Comparison of ENCODE assay signal across 8 mouse cellular contexts in the genomic region with DNA sequence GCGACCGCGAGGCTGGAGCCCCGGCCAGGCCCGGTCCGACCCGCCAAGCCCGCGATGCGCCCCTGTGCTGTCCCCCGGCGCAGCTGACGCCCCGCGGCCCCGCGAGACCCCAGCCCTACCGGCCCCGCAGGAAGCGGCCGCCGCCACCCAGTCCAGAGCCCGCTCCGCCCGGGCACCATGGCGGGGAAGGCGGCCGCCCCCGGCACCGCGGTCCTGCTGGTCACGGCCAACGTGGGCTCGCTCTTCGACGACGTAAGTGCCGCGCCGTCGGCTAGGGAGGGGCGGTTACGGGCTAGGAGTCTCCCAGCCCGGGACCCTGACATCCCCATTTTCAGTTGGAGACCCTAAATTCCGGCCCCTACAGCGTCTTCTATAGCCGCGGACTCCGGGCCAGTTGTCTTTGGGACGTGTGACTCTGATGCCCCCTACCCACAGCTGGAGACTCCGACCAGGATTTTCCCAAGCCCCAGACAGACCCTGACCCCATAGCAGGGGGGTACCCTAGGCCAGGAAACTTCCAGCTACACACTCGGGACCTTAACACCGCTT. TPM values are rescaled to one million over a fixed set of nuclear protein-coding genes. Genes with fewer than 3 reads are reported as not detected.
A peak's percentile ranks its signal among the peaks of the same experiment; 100 is the strongest.
DNase-seq lines count a peak whose midpoint lies in the region; ATAC-seq lines count a peak whose summit lies in the region.

No protein-coding gene starts in this region.

- H3K27me3 ChIP-seq in kidney, embryonic 14.5 days (ENCODE audit: control insufficient read depth, insufficient read depth, low read length): no peaks in the 10 kb centered on the region
- H3K27me3 ChIP-seq in forebrain, embryonic 14.5 days (replicated peaks; ENCODE audit: control insufficient read depth, insufficient read depth, low read length): no peaks in the 10 kb centered on the region
- no peaks in the 10 kb centered on the region for H3K27me3 ChIP-seq in midbrain, embryonic 15.5 days (replicated peaks)

- H3K36me3 ChIP-seq in kidney, embryonic 14.5 days (ENCODE audit: control insufficient read depth, insufficient read depth, low read length): no peaks in the 10 kb centered on the region
- H3K36me3 ChIP-seq in forebrain, embryonic 14.5 days (ENCODE audit: control insufficient read depth, insufficient read depth, low read length): no peaks in the 10 kb centered on the region
- no peaks in the 10 kb centered on the region for H3K36me3 ChIP-seq in midbrain, embryonic 15.5 days (replicated peaks)

- ATAC-seq in kidney, embryonic 14.5 days (ENCODE audit: low FRiP score, low TSS enrichment): peak; percentile 7
- ATAC-seq in forebrain, embryonic 14.5 days: peak; percentile 62
- ATAC-seq in midbrain, embryonic 15.5 days (replicated peaks): peak; percentile 72

- under 1% methylated on average over 53 of the region's 53 CpGs for WGBS in kidney, embryonic 14.5 days
- under 1% methylated on average over 45 of the region's 53 CpGs for WGBS in forebrain, embryonic 14.5 days
- WGBS in midbrain, embryonic 15.5 days: under 1% methylated on average over 52 of the region's 53 CpGs

- H3K9ac ChIP-seq in kidney, embryonic 14.5 days (ENCODE audit: low read depth, low read length): peak overlapping the region; percentile 95
- peak overlapping the region; percentile 82 for H3K9ac ChIP-seq in forebrain, embryonic 14.5 days (ENCODE audit: low read length)
- H3K9ac ChIP-seq in midbrain, embryonic 15.5 days: peak overlapping the region; percentile 78

- H3K27ac ChIP-seq in kidney, embryonic 14.5 days (ENCODE audit: low read depth, low read length): peak overlapping the region; percentile 67; the same call in 1 of the 2 replicates
- H3K27ac ChIP-seq in forebrain, embryonic 14.5 days (ENCODE audit: low read depth, low read length): peak overlapping the region; percentile 54; the same call in 1 of the 2 replicates
- H3K27ac ChIP-seq in midbrain, embryonic 15.5 days: peak overlapping the region; percentile 58

- peaks cover 27% of the 10 kb centered on the region for H3K4me1 ChIP-seq in kidney, embryonic 14.5 days (ENCODE audit: control insufficient read depth, insufficient read depth, low read length)
- H3K4me1 ChIP-seq in forebrain, embryonic 14.5 days (ENCODE audit: control insufficient read depth, insufficient read depth, low read length): peaks cover 20% of the 10 kb centered on the region
- H3K4me1 ChIP-seq in midbrain, embryonic 15.5 days: peaks cover 29% of the 10 kb centered on the region

- H3K4me3 ChIP-seq in kidney, embryonic 14.5 days (ENCODE audit: low read length): peak overlapping the region; percentile 91
- peak overlapping the region; percentile 74 for H3K4me3 ChIP-seq in forebrain, embryonic 14.5 days (ENCODE audit: low read depth, low read length)
- H3K4me3 ChIP-seq in midbrain, embryonic 15.5 days: peak overlapping the region; percentile 74

- H3K9me3 ChIP-seq in kidney, embryonic 14.5 days (ENCODE audit: control insufficient read depth, low read length): no peaks in the 10 kb centered on the region
- no peaks in the 10 kb centered on the region for H3K9me3 ChIP-seq in forebrain, embryonic 14.5 days (replicated peaks; ENCODE audit: control insufficient read depth, low read length)
- no peaks in the 10 kb centered on the region for H3K9me3 ChIP-seq in midbrain, embryonic 15.5 days

- H3K4me2 ChIP-seq in kidney, embryonic 14.5 days (replicated peaks; ENCODE audit: low read depth, low read length): peak overlapping the region; percentile 84
- peak overlapping the region; percentile 77 for H3K4me2 ChIP-seq in forebrain, embryonic 14.5 days (ENCODE audit: low read length)
- H3K4me2 ChIP-seq in midbrain, embryonic 15.5 days: peak overlapping the region; percentile 69

- DNase-seq in kidney, postnatal 4 days: no peak
- DNase-seq in ZHBTc4 (ENCODE audit: low read depth, low spot score): peak; percentile 40
- DNase-seq in forebrain, embryonic 14.5 days (ENCODE audit: low spot score): peak; percentile 41
- peak; percentile 27 to 61 for DNase-seq in kidney, postnatal 25 days
- DNase-seq in right cerebral cortex, postnatal 36 days (ENCODE audit: low spot score in 2 of 2): no peak
- DNase-seq in thymus, postnatal 0 days (ENCODE audit: low spot score): no peak

RNA-seq across cellular contexts. Expression of gene Inpp5a, which starts 0.4 kb away (rescaled TPM):
- polyA plus RNA-seq in kidney, embryonic 14.5 days (2014; fragmentation: Nextera tagmentation; extraction: Ambion mirVana): 19.6 and 26.1 TPM in 2 replicates
- polyA plus RNA-seq in forebrain, embryonic 14.5 days (2014; fragmentation: Nextera tagmentation; extraction: Ambion mirVana): 12.4 and 13.0 TPM in 2 replicates
- polyA plus RNA-seq in midbrain, embryonic 15.5 days (2015; fragmentation: Nextera tagmentation; extraction: Ambion mirVana): 17.7 and 19.2 TPM in 2 replicates
- polyA plus RNA-seq in thymus, postnatal 0 days (2015; fragmentation: Nextera tagmentation; extraction: Ambion mirVana): 10.0 and 11.7 TPM in 2 replicates

Comparison
In these comparisons a context has a peak if more than half of its experiments do, and no peak if none do; other contexts are left out.
1. DNase-seq: peak in ZHBTc4 (single experiment), forebrain, embryonic 14.5 days (single experiment) and kidney, postnatal 25 days (2 of 2); none in kidney, postnatal 4 days (0 of 2), right cerebral cortex, postnatal 36 days (0 of 2) and thymus, postnatal 0 days (single experiment).
2. ATAC-seq: peak in every context shown above with its lines; median percentile 72 in midbrain, embryonic 15.5 days; 62 in forebrain, embryonic 14.5 days; 7 in kidney, embryonic 14.5 days.
3. Peak in every context shown above with its lines, with median percentiles within 50 percentile points of each other: H3K27ac ChIP-seq, H3K4me2 ChIP-seq, H3K4me3 ChIP-seq and H3K9ac ChIP-seq.